Mouse (Mus musculus): Measurements from ENCODE around the gene Wdhd1. TPM values are rescaled to one million over a fixed set of nuclear protein-coding genes. Genes with fewer than 3 reads are reported as not detected.

Gene Wdhd1
- polyA plus RNA-seq, 1 experiment, result 5.3 TPM

- no peak overlapping the region for H3K4me3 ChIP-seq (ENCODE audit: insufficient read depth, low read length)
- H3K27ac ChIP-seq (ENCODE audit: insufficient read depth, low read length), result no peak overlapping the region
- no peak for TF ChIP-seq POLR2A (IDR thresholded peaks at IDR 0.05; ENCODE audit: extremely low read depth, insufficient read depth, low read length)
- TF ChIP-seq CTCF (IDR thresholded peaks at IDR 0.05; ENCODE audit: extremely low read depth, insufficient read depth, low read length), result no peak
- H3K4me1 ChIP-seq (ENCODE audit: control insufficient read depth, insufficient read depth, low read length), result no peaks in the 10 kb centered on the region
These were observed 83.2 kb downstream of the Wdhd1 start for GRCm38 (mm10) chr14:47193506-47193905.

- no peaks in the 10 kb centered on the region for H3K4me1 ChIP-seq (ENCODE audit: control insufficient read depth, insufficient read depth, low read length)
These were observed 84.8 kb downstream of the Wdhd1 start for GRCm38 (mm10) chr14:47191861-47192260.

More at GRCm38 (mm10) chr14:47191861-47192260, 84.8 kb downstream of the Wdhd1 start:
- H3K4me3 ChIP-seq (ENCODE audit: insufficient read depth, low read length), result no peak overlapping the region
- no peak overlapping the region for H3K27ac ChIP-seq (ENCODE audit: insufficient read depth, low read length)
- TF ChIP-seq CTCF (IDR thresholded peaks at IDR 0.05; ENCODE audit: extremely low read depth, insufficient read depth, low read length) (no peak), POLR2A (IDR thresholded peaks at IDR 0.05; ENCODE audit: extremely low read depth, insufficient read depth, low read length) (no peak)

Other genes starting within 250 kb of the Wdhd1 start
- 1.6 TPM in 2 replicates for gene Gch1, start 87.4 kb downstream of the Wdhd1 start, polyA plus RNA-seq (2012; rRNA removed)
- 4.8 and 5.1 TPM in 2 replicates for gene Socs4, start 74 bp upstream of the Wdhd1 start, polyA plus RNA-seq (2012; rRNA removed)
- 23.6 and 25.4 TPM in 2 replicates for gene Mapk1ip1l, start 21.4 kb upstream of the Wdhd1 start, polyA plus RNA-seq (2012; rRNA removed)
- gene Lgals3, start 90.9 kb upstream of the Wdhd1 start, polyA plus RNA-seq (2012; rRNA removed), result 1.0 and 1.1 TPM in 2 replicates
- 0.21 and 0.30 TPM in 2 replicates for gene Dlgap5, start 141.6 kb upstream of the Wdhd1 start, polyA plus RNA-seq (2012; rRNA removed)
- 61.0 and 63.0 TPM in 2 replicates for gene Fbxo34, start 173.6 kb upstream of the Wdhd1 start, polyA plus RNA-seq (2012; rRNA removed)

Measured in cortical plate, adult 2 months (tissue).